Mouse (Mus musculus) liver, embryonic 14.5 days (tissue): ENCODE measurements around the gene Rnh1. TPM values are rescaled to one million over a fixed set of nuclear protein-coding genes. Genes with fewer than 3 reads are reported as not detected.

ENCODE experiments used
- ATAC-seq: fragments of 200-750 bp; cut with Nextera tagmentation; 2 replicates; pipeline ENCODE4 v1.8.0; 2017; ENCODE audit warnings: moderate number of reproducible peaks, mild to moderate bottlenecking, moderate library complexity; ENCODE audit not compliant: insufficient read depth
- DNase-seq, 3 experiments: peaks; one replicate each; pipeline ENCODE4 v3.0.0-alpha.2; 2012 to 2013; ENCODE audit warnings: low read depth in 3 of 3, low spot score in 3 of 3
- H3K27ac ChIP-seq: fragments of 300-500 bp; sonication (generic); 2 replicates; pipeline ENCODE4 v1.5.1; 2014; ENCODE audit warnings: moderate library complexity, mild to moderate bottlenecking, control low read depth, inconsistent platforms
- H3K27me3 ChIP-seq: fragments of 300-500 bp; sonication (generic); 2 replicates; pipeline ENCODE4 v1.6.1; 2014; ENCODE audit warnings: mild to moderate bottlenecking, low read length, moderate library complexity; ENCODE audit not compliant: control insufficient read depth, insufficient read depth
- H3K36me3 ChIP-seq: fragments of 300-500 bp; sonication (generic); replicated peaks from 2 replicates; pipeline ENCODE4 v1.6.1; 2014; ENCODE audit warnings: low read depth; ENCODE audit not compliant: control insufficient read depth, insufficient read depth
- H3K4me1 ChIP-seq, 2 experiments: fragments of 200-500 bp in 1 of 2; fragments of 300-500 bp in 1 of 2; sonication (generic) in 1 of 2; replicated peaks; 2 replicates each; pipeline ENCODE4 v1.6.1; 2012 to 2014; ENCODE audit warnings: antibody characterized with exemption in 1 of 2, inconsistent platforms in 1 of 2, low read length in 1 of 2; ENCODE audit not compliant: control insufficient read depth in 2 of 2, insufficient read depth in 2 of 2
- H3K4me2 ChIP-seq: fragments of 300-500 bp; sonication (generic); 2 replicates; pipeline ENCODE4 v1.6.1; 2014; ENCODE audit warnings: low read depth, mild to moderate bottlenecking, control low read depth, moderate library complexity
- H3K4me3 ChIP-seq, 2 experiments: fragments of 200-500 bp in 1 of 2; fragments of 300-500 bp in 1 of 2; sonication (generic) in 1 of 2; 2 replicates each; pipeline ENCODE4 v1.5.1; 2012 to 2014; ENCODE audit warnings: low read depth in 2 of 2, low read length in 2 of 2, mild to moderate bottlenecking in 2 of 2, control low read depth in 1 of 2, inconsistent platforms in 1 of 2, moderate library complexity in 1 of 2; ENCODE audit not compliant: insufficient read depth in 1 of 2
- H3K9ac ChIP-seq: fragments of 300-500 bp; sonication (generic); replicated peaks from 2 replicates; pipeline ENCODE4 v1.6.1; 2014; ENCODE audit warnings: mild to moderate bottlenecking, control low read depth, moderate library complexity
- H3K9me3 ChIP-seq: fragments of 300-500 bp; sonication (generic); 2 replicates; pipeline ENCODE4 v1.6.1; 2016; ENCODE audit warnings: low read length, mixed read lengths; ENCODE audit not compliant: control insufficient read depth
- CTCF ChIP-seq: IDR thresholded peaks from 2 replicates; pipeline ENCODE4 v1.5.1; 2016; ENCODE audit warnings: antibody characterized with exemption, low read depth, control low read depth
- EP300 ChIP-seq: IDR thresholded peaks from 2 replicates; pipeline ENCODE4 v1.6.1; 2016; ENCODE audit warnings: antibody characterized with exemption, low read depth
- WGBS: fragments of 180-500 bp; shearing (Covaris S2); extraction: QIAGEN DNeasy Blood & Tissue Kit; methylation state at CpG from one replicate; pipeline ENCODE4 v1.1.7; 2014; ENCODE audit not compliant: insufficient replicate concordance; 5-methylcytosine and 5-hydroxymethylcytosine counted together
- polyA plus RNA-seq, 2 experiments: library from polyadenylated mRNA; depleted of rRNA in 1 of 2; stranded (reverse) in 1 of 2; unstranded in 1 of 2; fragments of >200 nt; fragmentation: Nextera tagmentation in 1 of 2; extraction: Ambion mirVana in 1 of 2; gene quantifications; 2 replicates each; pipeline versions ENCODE4 v1.2.1 to v1.2.3; 2012 to 2014

Gene Rnh1
- polyA plus RNA-seq, 2 experiments, result 26.5 to 54.6 TPM

DNA sequence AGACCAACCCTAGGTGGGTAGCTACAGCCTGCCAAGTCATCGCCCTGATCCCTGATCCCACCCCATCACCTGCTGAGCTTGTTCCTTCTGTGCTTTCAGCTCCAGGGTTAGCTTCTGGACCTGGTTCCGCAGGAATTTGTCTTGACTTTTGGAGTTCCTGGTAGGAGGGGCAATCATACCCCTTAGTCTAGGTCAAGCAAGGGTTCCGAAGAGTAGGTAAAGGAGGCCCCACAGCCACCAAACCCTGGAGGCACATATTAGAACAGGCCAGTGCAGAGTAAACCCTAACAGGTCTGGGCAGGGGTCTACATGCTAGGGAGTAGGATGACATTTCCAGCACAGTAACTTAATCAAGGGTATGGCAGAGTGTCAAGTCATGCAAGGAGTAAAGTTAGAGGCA is 40.5 kb upstream of the Rnh1 start:
- Histone ChIP-seq H3K27me3 (no peaks in the 10 kb centered on the region), H3K36me3 (no peaks in the 10 kb centered on the region; the same call in 1 of the 2 replicates), H3K9ac (no peak overlapping the region), H3K27ac (no peak overlapping the region), H3K4me3 (no peak overlapping the region), H3K4me1 (peaks cover 42 to 62% of the 10 kb centered on the region in 2 experiments), H3K4me2 (no peak overlapping the region), H3K9me3 (no peaks in the 10 kb centered on the region)
- no peak for DNase-seq
- TF ChIP-seq CTCF (no peak), EP300 (no peak)
- WGBS, result 85% methylated on average over 3 of the region's 3 CpGs
- no peak for ATAC-seq

DNA sequence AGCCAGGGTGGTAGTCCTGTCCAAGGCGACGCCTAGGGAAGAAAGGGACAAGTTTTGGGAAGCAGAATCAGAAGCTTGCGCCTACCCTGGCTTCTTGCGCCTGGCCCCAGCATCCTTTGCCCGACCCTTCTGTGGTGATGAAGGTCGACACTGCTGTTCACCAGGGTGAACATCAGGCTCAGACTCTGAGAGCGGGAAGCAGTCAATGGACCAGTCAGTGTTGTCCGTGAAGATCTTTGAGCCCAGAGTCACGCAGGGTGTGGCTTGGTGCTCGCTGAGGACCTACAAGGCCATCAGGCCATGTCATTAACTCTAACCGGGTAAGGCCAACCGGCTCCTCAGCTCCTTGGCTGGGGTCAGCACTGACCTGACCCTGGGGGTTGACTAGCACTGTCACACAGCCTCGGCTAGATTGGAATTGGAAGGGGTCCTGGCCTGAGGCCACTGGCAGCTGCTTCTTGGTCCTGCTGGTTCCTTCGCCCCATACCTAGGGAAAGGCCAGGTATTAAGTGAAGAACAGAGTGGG is 38.0 kb upstream of the Rnh1 start:
- ATAC-seq (no peak), DNase-seq (no peak)
- Histone ChIP-seq H3K27me3 (no peaks in the 10 kb centered on the region), H3K9me3 (no peaks in the 10 kb centered on the region), H3K4me3 (no peak overlapping the region), H3K36me3 (no peaks in the 10 kb centered on the region), H3K27ac (peak overlapping the region; percentile 83), H3K4me1 (peaks cover 53 to 70% of the 10 kb centered on the region in 2 experiments), H3K9ac (no peak overlapping the region; the same call in none of the 2 replicates), H3K4me2 (no peak overlapping the region)
- no peak for TF ChIP-seq CTCF
- no peak for TF ChIP-seq EP300
- 84% methylated on average over 14 of the region's 14 CpGs for WGBS

DNA sequence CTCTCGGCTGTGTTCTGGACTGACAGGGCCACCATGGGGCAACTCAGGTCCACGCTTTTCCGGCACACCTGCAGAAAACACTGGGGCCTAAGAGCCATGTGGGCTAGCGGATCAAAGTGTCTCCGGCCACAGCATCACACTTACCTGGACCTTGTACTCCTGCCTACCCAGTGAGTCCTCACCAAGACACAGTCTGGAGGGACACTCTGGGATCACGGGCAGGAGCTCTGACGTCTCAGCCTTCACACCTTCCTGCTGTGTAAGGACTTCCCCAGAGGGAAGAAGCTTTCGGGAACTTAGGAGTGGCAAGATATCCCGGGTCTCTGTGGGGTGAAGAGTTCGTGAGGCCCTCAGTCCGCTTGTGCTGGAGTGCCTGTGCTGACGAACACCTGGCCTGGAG is 37.5 kb upstream of the Rnh1 start:
- Histone ChIP-seq H3K36me3 (no peaks in the 10 kb centered on the region), H3K4me1 (peaks cover 52 to 68% of the 10 kb centered on the region in 2 experiments), H3K9ac (peak overlapping the region; percentile 4; the same call in 1 of the 2 replicates), H3K4me3 (no peak overlapping the region), H3K4me2 (peak overlapping the region; percentile 61), H3K27me3 (no peaks in the 10 kb centered on the region), H3K9me3 (no peaks in the 10 kb centered on the region), H3K27ac (peak overlapping the region; percentile 83)
- WGBS, result 77% methylated on average over 12 of the region's 12 CpGs
- no peak for DNase-seq
- no peak for ATAC-seq
- TF ChIP-seq EP300, result no peak
- no peak for TF ChIP-seq CTCF

DNA sequence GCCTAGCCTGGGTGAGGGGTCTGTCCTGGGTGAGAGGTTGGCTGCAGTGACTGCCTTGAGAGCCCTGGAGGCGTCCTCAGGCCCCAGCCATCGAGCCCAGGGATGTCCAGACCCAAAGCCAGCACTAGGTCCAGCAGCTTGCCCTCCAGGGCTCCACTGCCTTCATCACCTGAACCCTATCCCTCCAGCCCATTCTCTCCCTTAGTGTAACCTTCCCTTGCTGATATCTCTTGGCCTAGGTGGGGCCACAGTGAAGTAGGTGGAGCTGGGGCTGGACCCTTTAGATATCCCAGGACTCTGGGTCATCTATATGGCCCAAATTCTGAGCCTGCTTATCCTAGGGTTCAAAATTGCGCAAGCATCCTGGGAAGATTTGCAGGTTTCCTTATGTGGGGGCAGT is 36.9 kb upstream of the Rnh1 start:
- Histone ChIP-seq H3K27ac (peak overlapping the region; percentile 83), H3K9ac (peak overlapping the region; percentile 55), H3K4me3 (peak overlapping the region in 1 of 2 experiments; percentile 14; a peak in 2 of 4 replicates), H3K4me1 (peaks cover 48 to 67% of the 10 kb centered on the region in 2 experiments), H3K9me3 (no peaks in the 10 kb centered on the region), H3K4me2 (peak overlapping the region; percentile 61), H3K27me3 (no peaks in the 10 kb centered on the region), H3K36me3 (no peaks in the 10 kb centered on the region)
- peak; percentile 78 for TF ChIP-seq EP300
- TF ChIP-seq CTCF, result no peak
- WGBS, result 42% methylated on average over 3 of the region's 3 CpGs
- ATAC-seq (peak; percentile 92), DNase-seq (peak; percentile 66 to 77 (median 71))

DNA sequence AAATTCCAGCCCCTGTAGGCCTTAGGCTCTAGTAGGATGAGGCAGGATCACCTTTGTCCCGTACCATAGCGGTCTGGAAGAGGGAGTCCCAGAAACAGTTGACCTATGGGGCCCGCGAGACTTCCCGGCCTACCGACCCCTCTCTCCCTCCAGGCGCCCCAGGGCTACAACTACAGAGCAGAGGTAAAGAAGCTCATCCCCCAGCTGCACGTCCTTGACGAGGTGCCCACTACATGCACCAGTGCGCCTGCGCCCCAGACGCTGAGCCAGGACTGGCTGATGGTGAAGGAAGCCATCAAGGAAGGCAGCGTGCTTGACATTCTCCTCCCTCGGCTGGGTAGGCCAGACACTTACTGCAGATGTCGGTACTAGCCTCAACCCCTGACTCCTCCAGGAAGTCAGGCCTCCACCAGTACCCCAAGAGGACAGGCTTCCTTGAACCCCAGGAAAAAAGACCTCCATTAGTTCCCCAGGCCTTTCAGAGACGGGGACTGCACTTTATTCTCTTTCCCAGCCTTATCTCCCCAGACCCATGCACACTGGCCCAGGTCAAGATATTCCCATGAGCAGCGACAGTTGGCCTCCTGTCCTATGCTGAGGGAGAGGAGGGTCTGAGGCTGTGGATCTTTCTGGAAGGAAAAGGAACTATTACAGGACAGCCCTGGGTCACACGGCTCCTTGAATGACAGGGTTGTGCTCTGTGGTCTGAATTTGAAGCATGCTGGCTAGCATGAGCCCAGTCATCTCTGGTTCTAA is 33.7 kb upstream of the Rnh1 start:
- 75% methylated on average over 18 of the region's 18 CpGs for WGBS
- H3K4me3 ChIP-seq, result no peak overlapping the region
- H3K4me2 ChIP-seq, result no peak overlapping the region; the same call in 1 of the 2 replicates
- ATAC-seq (peak; percentile 48), DNase-seq (peak in 1 of 3 experiments; percentile 48)
- H3K27me3 ChIP-seq, result no peaks in the 10 kb centered on the region
- no peak for TF ChIP-seq CTCF
- TF ChIP-seq EP300, result peak; percentile 83
- peaks cover 46 to 53% of the 10 kb centered on the region in 2 experiments for H3K4me1 ChIP-seq
- no peaks in the 10 kb centered on the region for H3K9me3 ChIP-seq
- H3K36me3 ChIP-seq, result no peaks in the 10 kb centered on the region
- peak overlapping the region; percentile 33 for H3K9ac ChIP-seq
- H3K27ac ChIP-seq, result peak overlapping the region; percentile 23
